Mouse (Mus musculus) liver, embryonic 16.5 days (tissue): ENCODE data around the gene Gm26920. TPM values are rescaled to one million over a fixed set of nuclear protein-coding genes. Genes with fewer than 3 reads are reported as not detected.
A peak's percentile ranks its signal among the peaks of the same experiment; 100 is the strongest.

Source experiments
- ATAC-seq: fragments of 200-750 bp; cut with Nextera tagmentation; 2 replicates; pipeline ENCODE4 v1.8.0; 2017; ENCODE audit warnings: low read depth, mild to moderate bottlenecking, moderate number of reproducible peaks, moderate library complexity
- H3K27ac ChIP-seq: fragments of 300-500 bp; sonication (generic); 2 replicates; pipeline ENCODE4 v1.5.1; 2014; ENCODE audit warnings: mild to moderate bottlenecking, low read length
- H3K27me3 ChIP-seq: fragments of 300-500 bp; sonication (generic); 2 replicates; pipeline ENCODE4 v1.6.1; 2014; ENCODE audit warnings: low read depth, low read length, mixed read lengths; ENCODE audit not compliant: control insufficient read depth, insufficient read depth
- H3K36me3 ChIP-seq: fragments of 300-500 bp; sonication (generic); 2 replicates; pipeline ENCODE4 v1.6.1; 2014; ENCODE audit warnings: mild to moderate bottlenecking; ENCODE audit not compliant: control insufficient read depth, insufficient read depth
- H3K4me1 ChIP-seq: fragments of 300-500 bp; sonication (generic); 2 replicates; pipeline ENCODE4 v1.6.1; 2014; ENCODE audit warnings: low read depth, low read length, mixed read lengths; ENCODE audit not compliant: control insufficient read depth
- H3K4me2 ChIP-seq: fragments of 300-500 bp; sonication (generic); 2 replicates; pipeline ENCODE4 v1.6.1; 2014; ENCODE audit warnings: low read depth, low read length, mixed read lengths
- H3K4me3 ChIP-seq: fragments of 300-500 bp; sonication (generic); 2 replicates; pipeline ENCODE4 v1.5.1; 2014; ENCODE audit warnings: low read depth, mild to moderate bottlenecking, low read length
- H3K9ac ChIP-seq: fragments of 300-500 bp; sonication (generic); 2 replicates; pipeline ENCODE4 v1.6.1; 2014; ENCODE audit warnings: low read depth, low read length
- H3K9me3 ChIP-seq: fragments of 300-500 bp; sonication (generic); replicated peaks from 2 replicates; pipeline ENCODE4 v1.6.1; 2016; ENCODE audit warnings: low read length; ENCODE audit not compliant: control insufficient read depth
- WGBS: fragments of 180-500 bp; shearing (Covaris S2); extraction: QIAGEN DNeasy Blood & Tissue Kit; methylation state at CpG from one replicate; pipeline ENCODE4 v1.1.7; 2014; ENCODE audit not compliant: insufficient replicate concordance; 5-methylcytosine and 5-hydroxymethylcytosine counted together
- polyA plus RNA-seq: library from polyadenylated mRNA; unstranded; fragments of >200 nt; fragmentation: Nextera tagmentation; extraction: Ambion mirVana; gene quantifications from 2 replicates; pipeline ENCODE4 v1.2.1, GENCODE M21; 2015

Gene Gm26920
- polyA plus RNA-seq, 1 experiment from 2014 or later = not detected

DNA sequence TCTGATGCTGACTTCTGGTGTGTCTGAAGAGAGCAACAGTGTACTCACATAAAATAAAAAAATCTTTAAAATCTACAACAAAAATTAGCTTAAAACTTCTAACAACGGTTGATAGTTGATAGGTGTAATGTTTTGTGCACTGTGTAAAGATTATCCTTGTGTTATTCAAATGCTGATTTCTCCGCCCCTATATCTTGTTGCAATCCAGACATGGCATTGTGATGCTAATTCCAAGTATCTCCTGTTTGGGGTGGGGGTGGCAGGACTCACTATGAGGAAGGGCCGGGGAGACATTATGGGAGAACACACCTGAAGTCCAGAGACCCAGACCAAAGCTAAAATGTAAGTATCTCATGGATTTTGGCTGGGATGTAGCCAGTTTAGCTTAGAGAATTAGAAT, 58.8 kb downstream of the Gm26920 start:
- H3K36me3 ChIP-seq = no peaks in the 10 kb centered on the region
- WGBS = 72% methylated on average over 3 of the region's 3 CpGs
- H3K4me2 ChIP-seq = no peak overlapping the region
- ATAC-seq = no peak
- no peaks in the 10 kb centered on the region for H3K27me3 ChIP-seq
- no peak overlapping the region for H3K9ac ChIP-seq
- no peaks in the 10 kb centered on the region for H3K4me1 ChIP-seq
- H3K27ac ChIP-seq = no peak overlapping the region
- no peaks in the 10 kb centered on the region for H3K9me3 ChIP-seq
- no peak overlapping the region for H3K4me3 ChIP-seq

DNA sequence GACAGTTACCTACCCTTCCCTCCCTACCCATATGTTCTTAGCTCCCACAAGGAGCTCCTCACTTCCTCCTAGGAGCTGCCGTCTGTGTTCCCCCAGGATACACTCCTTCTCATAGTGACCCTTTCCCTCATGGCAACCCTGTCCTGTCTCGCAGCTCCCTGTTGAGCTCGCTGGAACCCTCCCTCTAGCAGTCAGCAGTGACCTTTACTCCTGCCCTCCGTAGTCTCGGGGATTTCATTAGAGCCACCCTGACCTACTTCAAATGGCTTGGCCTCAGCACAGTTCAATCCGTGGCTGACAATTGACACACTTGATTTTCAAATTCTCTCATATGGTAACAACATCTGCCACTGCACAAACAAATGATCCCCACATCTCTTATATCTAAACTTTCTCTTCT, 59.5 kb downstream of the Gm26920 start:
- Histone ChIP-seq H3K36me3 (no peaks in the 10 kb centered on the region), H3K9ac (no peak overlapping the region), H3K27me3 (no peaks in the 10 kb centered on the region), H3K27ac (no peak overlapping the region), H3K4me3 (no peak overlapping the region), H3K4me2 (no peak overlapping the region), H3K4me1 (no peaks in the 10 kb centered on the region), H3K9me3 (no peaks in the 10 kb centered on the region)
- WGBS = 31% methylated on average over 6 of the region's 6 CpGs
- peak; percentile 63; the same call in 1 of the 2 replicates for ATAC-seq

DNA sequence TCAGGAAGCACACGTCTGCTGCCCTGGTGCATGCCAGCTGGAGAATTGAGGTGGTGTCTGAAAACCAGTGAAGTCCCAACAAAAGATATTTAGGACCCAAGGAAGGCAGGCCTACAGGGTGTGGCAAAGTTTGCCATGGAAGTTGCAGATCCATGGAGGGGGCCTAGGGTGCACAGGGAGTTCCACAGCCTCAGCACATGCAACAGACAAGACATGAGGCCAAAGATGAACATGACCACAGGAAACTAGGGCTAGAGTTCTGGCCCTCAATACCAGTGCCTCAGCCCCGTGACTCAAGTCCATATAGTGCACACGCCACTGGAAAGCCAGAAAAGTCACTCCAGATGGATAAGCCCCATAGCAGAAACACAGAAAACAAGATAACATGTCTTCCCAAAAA, 61.6 kb downstream of the Gm26920 start:
- 64% methylated on average over 3 of the region's 3 CpGs for WGBS
- Histone ChIP-seq H3K9me3 (no peaks in the 10 kb centered on the region), H3K27ac (no peak overlapping the region), H3K9ac (no peak overlapping the region), H3K4me1 (peaks cover 3% of the 10 kb centered on the region), H3K27me3 (no peaks in the 10 kb centered on the region), H3K4me2 (no peak overlapping the region), H3K4me3 (no peak overlapping the region), H3K36me3 (0 out of 2 replicates have a peak, but pooled peaks cover 4% of the 10 kb centered on the region)
- ATAC-seq = no peak

DNA sequence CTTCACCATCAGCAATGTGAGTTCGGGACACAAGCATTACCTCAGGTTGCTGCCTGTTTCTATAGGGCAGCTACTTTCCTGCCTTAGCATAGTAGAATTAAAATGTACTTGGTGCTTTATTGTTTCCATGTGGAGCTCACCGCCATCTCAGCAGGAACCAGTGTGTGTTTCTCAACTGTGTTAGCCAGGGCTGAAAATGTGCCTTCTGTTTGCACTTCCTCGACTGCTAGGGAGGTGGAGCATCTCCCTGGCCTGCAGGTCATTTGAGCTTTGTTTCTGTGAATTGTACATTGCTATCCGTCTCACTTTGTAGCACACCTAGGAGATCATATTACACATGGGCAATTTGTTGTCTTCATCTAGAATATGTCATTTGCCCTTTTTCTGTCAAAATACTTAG, 62.9 kb downstream of the Gm26920 start:
- H3K9me3 ChIP-seq = no peaks in the 10 kb centered on the region
- H3K4me1 ChIP-seq = peaks cover 3% of the 10 kb centered on the region
- no peak overlapping the region for H3K9ac ChIP-seq
- H3K27me3 ChIP-seq = no peaks in the 10 kb centered on the region
- WGBS = 68% methylated on average over 4 of the region's 4 CpGs
- H3K4me2 ChIP-seq = no peak overlapping the region
- peaks cover 14% of the 10 kb centered on the region for H3K36me3 ChIP-seq
- H3K4me3 ChIP-seq = no peak overlapping the region
- ATAC-seq = no peak
- H3K27ac ChIP-seq = no peak overlapping the region

DNA sequence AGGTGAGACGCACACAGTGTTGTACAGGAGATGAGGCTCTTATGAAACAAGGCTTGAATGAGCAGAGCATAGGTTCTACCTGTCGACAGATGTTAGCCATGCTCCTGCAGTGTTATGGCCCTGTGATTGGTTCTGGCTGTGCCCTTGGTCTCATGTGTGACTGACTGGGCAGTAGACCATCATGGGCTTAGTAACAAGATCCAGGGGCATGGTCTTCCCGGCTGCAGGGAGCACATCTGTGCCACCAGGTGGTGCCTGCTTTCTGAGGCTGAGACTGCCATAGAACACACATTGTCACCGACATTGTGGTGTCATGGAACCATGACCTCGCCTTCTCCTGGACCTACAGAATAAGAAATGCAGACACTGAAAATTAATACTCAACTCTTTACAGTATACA, 64.9 kb downstream of the Gm26920 start:
- Histone ChIP-seq H3K4me1 (peaks cover 3% of the 10 kb centered on the region), H3K4me3 (no peak overlapping the region), H3K27ac (no peak overlapping the region), H3K27me3 (no peaks in the 10 kb centered on the region), H3K9ac (no peak overlapping the region), H3K36me3 (peaks cover 17% of the 10 kb centered on the region), H3K4me2 (no peak overlapping the region), H3K9me3 (no peaks in the 10 kb centered on the region)
- no peak for ATAC-seq
- 74% methylated on average over 5 of the region's 5 CpGs for WGBS

DNA sequence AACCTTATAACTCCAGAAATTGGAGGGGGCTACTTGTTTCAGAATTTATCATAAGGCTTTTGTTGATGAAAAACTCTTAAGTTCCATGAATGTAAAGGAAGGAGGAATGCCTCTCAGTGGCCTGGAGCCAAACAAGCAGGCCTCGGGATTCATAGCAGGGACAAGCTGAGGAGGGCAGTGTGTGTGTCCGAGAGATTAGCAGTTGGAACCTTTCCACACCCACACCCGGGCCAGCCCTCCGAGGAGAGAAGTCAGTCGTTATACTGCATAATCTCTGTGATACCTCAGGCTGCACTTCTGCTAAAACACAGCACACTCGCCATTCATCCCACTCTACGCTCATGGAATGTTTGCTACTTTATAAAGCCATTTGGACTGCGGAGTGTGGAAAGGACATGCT, 66.4 kb downstream of the Gm26920 start:
- no peak overlapping the region for H3K4me3 ChIP-seq
- no peaks in the 10 kb centered on the region for H3K9me3 ChIP-seq
- WGBS = 60% methylated on average over 8 of the region's 8 CpGs
- no peak overlapping the region for H3K4me2 ChIP-seq
- peak; percentile 35; the same call in 1 of the 2 replicates for ATAC-seq
- H3K27me3 ChIP-seq = no peaks in the 10 kb centered on the region
- peaks cover 3% of the 10 kb centered on the region for H3K4me1 ChIP-seq
- H3K27ac ChIP-seq = no peak overlapping the region
- H3K36me3 ChIP-seq = peaks cover 22% of the 10 kb centered on the region
- H3K9ac ChIP-seq = no peak overlapping the region

DNA sequence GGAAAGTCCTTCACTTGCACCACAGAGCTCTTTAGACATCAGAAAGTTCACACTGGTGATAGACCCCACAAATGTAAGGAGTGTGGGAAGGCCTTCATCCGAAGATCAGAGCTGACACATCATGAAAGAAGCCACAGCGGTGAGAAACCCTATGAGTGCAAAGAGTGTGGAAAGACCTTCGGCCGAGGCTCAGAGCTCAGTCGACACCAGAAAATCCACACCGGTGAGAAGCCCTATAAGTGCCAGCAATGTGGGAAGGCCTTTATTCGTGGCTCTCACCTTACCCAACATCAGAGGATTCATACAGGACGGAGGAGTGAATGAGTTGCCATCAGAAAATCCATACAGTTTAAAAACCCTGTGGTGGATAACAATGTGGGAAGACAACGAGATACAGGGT, 66.9 kb downstream of the Gm26920 start:
- Histone ChIP-seq H3K27ac (no peak overlapping the region), H3K4me3 (no peak overlapping the region), H3K9me3 (no peaks in the 10 kb centered on the region), H3K4me2 (no peak overlapping the region), H3K4me1 (peaks cover 3% of the 10 kb centered on the region), H3K27me3 (no peaks in the 10 kb centered on the region), H3K36me3 (peaks cover 22% of the 10 kb centered on the region), H3K9ac (no peak overlapping the region)
- no peak for ATAC-seq
- 81% methylated on average over 9 of the region's 9 CpGs for WGBS

DNA sequence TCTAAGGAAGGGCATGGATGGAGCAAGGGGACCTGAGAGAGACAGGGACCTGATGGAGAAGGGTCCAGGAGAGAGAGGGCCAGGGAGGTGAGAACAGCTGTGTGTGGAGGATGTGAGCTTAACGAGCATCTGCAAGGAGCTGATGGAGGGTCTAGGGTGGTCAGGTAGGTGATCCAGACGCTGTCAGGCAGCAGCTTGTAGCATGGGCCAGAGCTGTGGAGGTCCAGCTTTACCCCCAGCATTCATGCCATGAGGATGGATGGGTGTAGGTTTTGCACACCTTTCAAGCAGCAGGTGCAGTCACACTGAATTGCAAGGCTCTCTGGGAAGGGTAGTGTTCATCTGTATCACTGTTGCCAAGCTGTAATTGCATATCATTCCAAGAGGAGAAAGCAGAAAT, 70.7 kb downstream of the Gm26920 start:
- no peaks in the 10 kb centered on the region for H3K9me3 ChIP-seq
- no peak overlapping the region for H3K4me3 ChIP-seq
- H3K27me3 ChIP-seq = no peaks in the 10 kb centered on the region
- peaks cover under 1% of the 10 kb centered on the region for H3K4me1 ChIP-seq
- whole genome bisulfite sequencing = 88% methylated on average over 2 of the region's 2 CpGs
- H3K27ac ChIP-seq = no peak overlapping the region
- H3K9ac ChIP-seq = no peak overlapping the region
- H3K4me2 ChIP-seq = no peak overlapping the region
- no peak for ATAC-seq
- H3K36me3 ChIP-seq = peaks cover 37% of the 10 kb centered on the region

DNA sequence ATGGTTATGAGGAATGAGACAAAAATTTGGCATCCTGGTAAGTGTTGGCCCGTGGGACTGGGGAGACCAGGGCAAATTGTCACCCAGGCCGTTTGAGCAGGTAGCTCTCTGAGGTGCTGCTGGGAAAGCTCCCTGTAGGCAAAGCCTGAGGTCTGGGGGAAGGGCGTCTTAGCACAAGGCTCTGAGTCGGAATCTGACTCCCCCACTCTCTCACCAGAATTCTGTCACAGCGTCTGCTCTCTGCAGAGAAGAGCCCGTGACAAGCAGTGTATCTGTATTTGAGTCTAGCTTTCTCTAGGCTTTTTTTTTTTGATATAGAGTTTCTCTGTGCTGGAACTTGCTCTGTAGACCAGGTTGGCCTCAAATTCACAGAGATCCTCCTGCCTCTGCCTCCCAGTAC, 73.0 kb downstream of the Gm26920 start:
- Histone ChIP-seq H3K9me3 (no peaks in the 10 kb centered on the region), H3K4me3 (no peak overlapping the region), H3K36me3 (peaks cover 22% of the 10 kb centered on the region), H3K27ac (no peak overlapping the region), H3K4me1 (no peaks in the 10 kb centered on the region), H3K4me2 (no peak overlapping the region), H3K27me3 (no peaks in the 10 kb centered on the region), H3K9ac (no peak overlapping the region)
- 72% methylated on average over 6 of the region's 6 CpGs for WGBS
- no peak for ATAC-seq
